Mouse (Mus musculus) mouse embryonic stem cell (cell line): ENCODE results near the gene Trabd2b.

Source experiments
- in situ Hi-C, 2 experiments: fragments of 300-500 bp; cut with MboI; formaldehyde crosslinking; loops; 1 replicate in 1 of 2; 3 replicates in 1 of 2; pipeline ENCODE4 v1.14.3; 2019 to 2020; ENCODE audit warnings: low sequenced_read_pairs in 2 of 2, low pct_unique_long_range_greater_than_20kb in 1 of 2, mixed read lengths in 1 of 2; ENCODE audit not compliant: unreplicated experiment in 1 of 2

Trabd2b gene

DNA sequence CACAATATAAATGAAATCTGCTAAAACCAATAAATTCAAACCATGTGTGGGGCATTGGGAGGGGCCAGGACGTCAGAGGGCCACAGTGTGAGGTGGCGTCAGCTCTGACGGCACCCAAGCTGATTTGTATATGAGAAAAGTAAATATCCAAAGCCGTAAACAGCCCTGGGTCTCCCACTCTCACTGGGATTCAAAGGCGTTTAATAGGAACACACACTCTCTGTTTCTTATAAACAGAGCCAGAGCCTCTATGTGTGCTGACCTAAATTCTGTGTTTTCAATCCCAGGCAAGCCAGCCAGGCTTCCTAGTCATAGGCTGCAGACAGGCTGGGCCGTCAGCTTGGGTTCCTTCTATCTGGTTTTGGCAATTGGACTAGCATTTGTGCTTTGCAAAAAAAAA lies 16.6 kb downstream of the Trabd2b start:
- in situ Hi-C loops = loop anchor here in 1 of 2 experiments (25.0 kb wide), 1 partner anchor 489 kb away; the partner anchor contains the start of gene Foxd2

DNA sequence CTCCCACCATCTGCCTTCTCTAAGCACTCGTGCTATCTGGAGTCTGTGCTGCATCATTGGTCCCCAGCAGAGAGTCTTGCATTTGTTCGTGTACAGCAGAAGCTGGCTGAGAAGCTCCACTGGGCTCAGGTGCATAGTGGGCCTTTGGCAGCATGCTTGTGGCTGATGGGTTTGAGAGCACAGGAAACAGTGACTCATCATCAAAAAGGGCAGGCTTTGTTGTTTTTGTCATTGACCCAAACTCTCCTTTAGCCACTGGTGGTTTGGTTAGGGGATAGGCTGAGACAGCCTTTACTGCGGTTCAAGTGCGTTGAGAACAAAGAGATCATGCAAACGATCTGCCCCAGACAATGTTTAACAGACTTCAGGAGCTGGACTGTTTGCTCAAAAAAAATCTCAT lies 19.3 kb downstream of the Trabd2b start:
- in situ Hi-C loops = no loop called here

DNA sequence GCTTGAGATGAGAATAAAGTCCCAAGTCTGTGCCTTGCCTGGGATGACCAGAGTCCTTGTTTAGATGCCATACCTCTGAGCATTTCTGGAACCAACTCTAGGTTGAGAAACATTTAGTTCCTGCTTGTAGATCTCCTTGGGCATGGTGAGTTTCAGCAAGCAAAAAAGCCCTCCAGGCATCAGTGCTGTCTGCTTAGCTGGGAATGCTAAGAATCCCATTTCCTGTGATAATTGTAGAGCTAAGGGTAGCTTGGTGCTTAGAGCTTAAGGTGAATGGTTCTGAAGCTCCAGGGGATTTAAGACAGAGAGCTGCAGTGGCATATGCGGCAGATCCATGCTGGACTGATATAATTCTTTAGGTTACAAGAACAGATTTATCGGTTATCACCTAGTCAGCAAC lies 26.2 kb downstream of the Trabd2b start:
- in situ Hi-C loops = no loop called here

DNA sequence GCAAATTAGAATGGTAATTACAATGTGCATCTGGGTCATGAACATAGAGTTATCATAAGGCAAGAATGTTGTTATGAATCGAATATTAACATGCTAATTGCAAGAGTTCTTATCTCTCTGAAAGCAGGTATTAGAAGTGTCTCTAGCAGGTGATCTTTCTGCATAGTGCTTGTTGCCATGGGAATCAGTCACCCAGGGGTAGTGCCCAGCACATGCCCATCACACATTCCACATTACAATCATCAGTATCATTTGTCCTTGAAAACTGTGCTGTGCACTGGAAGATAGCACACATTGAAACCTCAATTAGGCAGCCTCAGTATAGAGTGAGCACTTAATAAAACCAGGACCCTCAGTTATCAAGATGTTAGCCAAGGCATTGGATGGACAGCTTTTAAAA lies 26.9 kb downstream of the Trabd2b start:
- in situ Hi-C loops = no loop called here

DNA sequence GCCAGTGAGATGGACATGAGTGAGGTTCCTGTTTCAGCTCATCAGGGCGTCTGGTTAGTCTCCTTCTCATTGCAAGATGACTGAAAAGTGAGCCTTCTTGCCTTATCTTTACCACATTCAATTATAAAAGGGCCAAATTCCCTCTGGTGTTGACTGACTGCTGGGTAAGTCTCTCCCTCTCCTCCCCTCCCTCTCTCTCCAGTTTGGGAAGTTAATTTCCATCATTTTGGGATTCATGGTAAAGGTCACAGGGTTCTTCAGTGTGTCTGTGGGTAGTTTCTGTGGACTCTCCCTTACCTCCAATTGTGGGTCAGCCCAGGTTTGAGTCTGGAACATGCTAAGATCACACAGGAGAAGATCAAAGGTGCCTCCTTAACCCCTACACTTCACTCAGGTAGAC lies 28.2 kb downstream of the Trabd2b start:
- in situ Hi-C loops = no loop called here

DNA sequence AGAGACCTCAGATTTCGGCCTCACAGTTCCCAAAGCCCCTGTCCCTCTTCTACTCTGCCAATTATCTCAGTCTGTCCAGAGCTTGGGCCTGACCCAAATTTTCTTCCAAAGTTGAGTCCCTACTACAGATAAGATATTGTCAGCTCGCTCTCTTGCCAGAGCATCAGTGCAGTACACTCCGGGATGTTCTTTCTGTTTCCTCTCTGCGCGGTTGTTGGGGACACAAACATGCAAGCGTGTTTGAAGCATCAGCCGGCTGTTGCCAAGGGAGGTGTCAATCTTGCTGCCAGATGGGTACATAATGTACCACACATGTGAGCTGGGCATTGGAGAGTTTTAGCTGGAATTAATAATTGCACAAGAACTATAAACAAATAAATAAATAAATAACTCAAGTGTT lies 28.9 kb downstream of the Trabd2b start:
- in situ Hi-C loops = no loop called here

DNA sequence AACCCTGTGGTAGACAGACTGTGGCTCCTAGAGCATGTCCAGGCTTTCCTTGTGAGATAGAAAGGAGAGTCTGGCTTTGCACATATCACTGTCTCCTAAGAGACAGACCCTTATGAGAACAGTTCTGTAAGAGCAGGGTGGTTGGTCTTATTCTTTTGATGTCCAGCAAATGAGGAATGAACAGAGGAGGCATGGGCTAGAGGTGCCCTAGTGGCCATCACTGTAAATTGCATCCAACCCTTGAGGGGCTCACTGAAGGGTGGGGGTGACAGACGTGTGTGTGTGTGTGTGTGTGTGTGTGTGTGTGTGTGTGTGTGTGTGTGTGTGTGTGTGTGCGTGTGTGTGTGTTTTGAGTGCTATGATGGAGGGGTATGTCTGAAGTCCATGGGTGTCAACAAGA lies 32.2 kb downstream of the Trabd2b start:
- in situ Hi-C loops = no loop called here

DNA sequence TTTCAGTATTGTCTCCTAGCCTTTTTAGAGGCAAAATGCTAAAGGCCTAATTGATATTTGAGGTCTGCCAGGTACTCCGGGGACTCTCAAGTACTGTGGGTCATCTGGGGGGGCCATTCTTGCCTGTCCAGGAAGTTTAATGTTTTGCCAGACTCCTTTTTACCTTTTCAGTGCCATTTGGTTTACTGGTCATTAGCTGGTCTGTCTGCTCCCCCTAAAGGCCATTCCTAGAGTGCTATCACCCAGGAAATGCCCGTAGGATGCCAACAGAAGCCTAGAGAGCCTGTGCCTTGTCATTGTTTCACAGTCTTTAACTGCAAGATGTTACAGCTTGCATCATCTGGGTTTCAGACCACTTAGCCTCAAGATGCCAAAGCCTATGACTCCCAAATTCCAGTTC lies 35.7 kb downstream of the Trabd2b start:
- in situ Hi-C loops = no loop called here

DNA sequence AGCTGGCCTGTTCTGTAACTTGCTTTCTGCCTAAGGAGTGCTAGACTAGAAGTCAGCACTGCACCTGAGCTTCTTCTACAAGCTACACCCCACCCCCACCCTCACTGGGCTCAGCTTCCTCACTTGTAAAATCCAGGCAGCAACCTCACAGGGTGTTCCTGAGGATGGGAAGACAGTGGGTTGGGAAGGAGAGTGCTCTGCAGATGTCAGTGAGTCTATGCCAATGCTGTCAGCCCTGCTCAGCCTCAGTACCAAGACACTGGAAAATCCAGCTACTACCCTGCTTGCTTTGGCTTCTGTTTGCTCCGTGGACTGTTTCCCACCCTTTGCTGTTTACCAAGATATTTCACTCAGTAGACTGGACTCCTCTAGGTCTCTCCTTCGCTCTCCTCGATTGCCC lies 36.1 kb downstream of the Trabd2b start:
- in situ Hi-C loops = no loop called here

DNA sequence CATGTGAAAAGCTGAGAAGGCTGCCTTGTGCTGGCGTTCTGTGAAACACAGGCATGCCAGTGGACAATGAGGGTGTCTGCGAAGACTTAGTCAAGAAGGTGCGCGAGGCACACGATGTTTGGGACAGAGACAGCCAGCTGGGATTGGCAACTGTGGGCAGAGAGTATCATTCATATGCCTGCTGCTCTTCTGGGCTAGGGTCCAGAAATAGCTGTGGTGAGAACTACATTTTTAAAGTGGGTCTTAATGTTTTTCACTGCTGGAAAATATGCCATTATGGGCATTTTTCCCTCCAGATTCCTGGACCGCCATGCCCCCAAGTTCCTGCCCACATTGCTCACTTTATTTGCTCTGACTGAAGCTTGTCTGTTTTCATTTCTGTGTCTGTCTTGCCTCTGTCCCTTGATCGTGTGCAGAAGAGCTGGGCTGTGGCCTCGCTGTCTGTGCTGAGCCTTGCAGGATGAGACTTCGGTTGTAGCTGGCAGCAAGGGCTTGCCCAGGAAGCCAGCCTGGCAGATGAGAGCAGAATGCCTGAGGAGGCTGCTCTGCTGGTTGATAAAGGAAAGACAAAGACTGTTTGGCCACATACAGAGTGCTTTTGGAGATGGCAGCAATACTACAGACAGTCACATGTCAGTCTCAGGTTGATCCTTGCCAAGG lies 42.0 kb downstream of the Trabd2b start:
- in situ Hi-C loops = no loop called here

DNA sequence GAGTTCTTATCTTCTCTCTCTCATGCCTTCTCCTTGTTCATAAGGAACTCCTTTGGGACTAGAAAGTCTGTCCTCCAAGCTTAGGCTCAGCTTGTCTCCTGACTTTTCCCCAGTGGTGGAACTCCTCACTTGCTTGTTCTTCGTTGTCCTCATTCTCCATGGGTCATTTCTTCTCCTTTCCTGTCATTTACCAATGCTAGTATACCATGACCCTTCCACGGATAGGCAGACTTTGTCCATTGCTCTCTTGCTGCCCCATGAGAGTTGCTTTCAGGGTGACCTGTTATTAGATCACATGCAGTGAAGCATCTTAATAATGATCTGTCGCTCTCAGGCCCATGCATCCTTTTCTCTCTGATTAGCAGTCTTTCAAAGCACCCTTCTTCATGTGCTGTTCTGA lies 46.6 kb downstream of the Trabd2b start:
- in situ Hi-C loops = no loop called here

DNA sequence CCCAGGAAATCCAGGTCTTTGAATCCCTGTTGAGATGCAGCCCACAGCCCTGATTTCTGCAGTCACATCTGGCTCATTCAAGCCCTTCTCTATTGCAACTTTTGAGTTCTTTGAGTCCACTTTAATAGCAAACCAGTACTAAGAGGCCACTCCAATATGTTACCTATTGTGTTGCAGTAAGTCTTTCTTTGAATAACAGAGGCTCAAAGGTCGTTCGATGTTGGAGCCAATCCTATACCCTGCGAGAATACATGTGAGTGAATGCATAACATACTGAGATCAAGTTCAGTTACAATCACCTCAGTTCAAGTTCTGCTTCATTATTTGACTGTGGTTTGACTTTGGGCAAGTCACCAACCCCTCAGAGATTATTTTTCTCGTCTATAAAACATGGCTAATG lies 47.5 kb downstream of the Trabd2b start:
- in situ Hi-C loops = no loop called here

DNA sequence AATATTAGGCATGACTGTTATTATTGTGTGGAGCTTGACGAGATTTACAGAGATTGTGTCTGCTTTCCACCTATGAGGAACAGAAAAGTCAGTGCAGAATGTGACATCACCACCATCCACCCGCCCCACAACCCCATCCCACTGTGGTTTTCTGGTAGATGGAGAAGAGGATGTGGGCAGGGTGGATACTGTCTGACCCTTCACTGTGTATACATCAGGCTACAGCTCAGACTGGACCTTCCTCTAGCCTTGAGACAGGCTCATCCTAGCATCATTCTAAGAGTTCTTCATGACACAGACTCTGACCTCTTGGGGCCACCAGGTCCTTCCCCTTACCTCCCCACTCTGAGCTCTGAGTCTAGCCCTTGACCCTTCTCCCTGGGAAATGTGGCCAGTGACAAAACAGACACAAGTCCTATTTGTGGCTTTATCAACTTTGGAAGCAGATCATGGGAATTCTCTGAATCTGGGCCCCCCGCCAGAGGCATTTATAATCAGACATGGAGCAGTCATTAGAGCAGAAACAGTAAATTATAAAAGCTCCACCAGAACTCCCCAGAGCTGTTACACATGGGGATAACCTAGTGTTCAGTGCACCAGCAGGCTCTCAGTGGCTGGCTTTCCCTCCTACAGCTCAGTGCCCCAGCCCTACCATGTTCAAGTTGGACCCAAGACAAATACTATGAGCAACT lies 48.1 kb downstream of the Trabd2b start:
- in situ Hi-C loops = no loop called here

DNA sequence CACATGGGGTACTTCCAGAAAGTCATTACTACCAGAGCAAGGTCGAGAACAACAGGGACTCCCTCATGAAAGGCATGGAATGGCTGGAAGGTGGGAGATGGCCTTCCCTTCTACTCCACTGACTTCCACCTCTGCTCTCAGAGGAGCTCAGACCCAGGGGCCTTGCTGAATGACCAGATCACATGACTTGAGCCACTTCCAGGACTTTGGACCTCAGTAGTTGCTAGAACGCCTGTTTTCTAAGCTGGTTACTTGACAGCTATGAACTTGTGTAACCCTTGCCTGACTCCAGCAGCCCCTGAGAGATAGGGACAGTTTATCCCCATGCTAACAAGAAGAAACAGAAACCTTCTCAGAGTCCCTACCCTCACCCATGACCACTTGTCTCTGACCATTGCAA lies 50.6 kb downstream of the Trabd2b start:
- in situ Hi-C loops = no loop called here

DNA sequence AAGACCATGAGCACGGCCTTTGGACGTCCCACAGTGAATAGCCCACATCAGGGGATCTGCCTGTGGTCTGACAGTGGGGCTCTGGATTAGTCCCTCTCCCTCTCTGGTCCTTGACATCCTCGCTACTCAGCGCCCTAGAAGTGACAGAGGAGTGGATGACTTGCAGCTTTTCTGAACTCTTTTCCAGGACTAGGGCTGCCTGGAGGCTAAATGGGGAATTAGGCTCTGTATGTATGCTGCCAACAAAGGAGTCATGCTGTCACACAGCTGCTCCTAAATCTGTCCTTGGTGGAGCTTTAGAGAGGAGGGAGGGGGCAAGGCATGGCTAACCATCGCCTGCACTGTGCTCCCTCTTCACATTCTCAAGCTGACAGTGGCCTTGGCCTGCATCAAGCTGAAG lies 53.1 kb downstream of the Trabd2b start:
- in situ Hi-C loops = no loop called here

DNA sequence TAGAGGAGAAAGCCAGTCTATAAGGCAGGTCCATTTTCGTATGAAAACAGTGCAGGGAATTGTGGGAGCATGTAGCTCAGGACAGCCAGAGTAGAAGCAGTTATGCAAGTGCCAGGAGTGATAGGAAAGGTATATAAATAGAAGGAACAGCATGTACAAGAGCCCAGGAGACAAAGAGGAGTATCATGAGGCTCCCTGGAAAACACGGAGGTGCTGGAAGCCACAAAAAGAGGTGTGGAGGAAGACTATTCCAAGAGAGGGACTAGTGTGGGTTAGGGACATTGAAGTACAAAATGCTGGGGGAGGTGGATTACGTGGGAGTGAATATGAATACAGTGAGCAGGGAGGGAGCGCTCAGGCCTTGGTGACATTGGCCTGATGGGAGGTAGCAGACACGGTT lies 53.9 kb downstream of the Trabd2b start:
- in situ Hi-C loops = no loop called here

DNA sequence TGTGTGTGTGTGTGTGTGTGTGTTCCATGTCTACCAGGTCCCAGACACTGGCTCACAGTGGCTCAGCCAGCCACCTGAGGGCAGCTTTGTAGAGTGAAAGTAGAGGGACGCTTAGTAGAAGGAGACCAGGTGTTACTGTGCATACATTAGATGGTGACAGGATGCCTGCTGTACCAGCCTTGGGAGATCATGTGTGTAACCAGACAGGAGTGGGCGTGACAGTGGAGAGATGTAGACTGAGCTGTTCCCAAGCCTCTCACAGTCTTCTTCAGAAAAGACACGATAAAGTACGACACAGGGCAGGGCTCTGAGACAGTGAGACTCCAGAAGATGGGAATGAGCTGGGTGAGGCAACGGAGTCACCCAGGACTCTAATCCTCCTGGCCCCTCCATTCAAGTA lies 54.6 kb downstream of the Trabd2b start:
- in situ Hi-C loops = no loop called here

DNA sequence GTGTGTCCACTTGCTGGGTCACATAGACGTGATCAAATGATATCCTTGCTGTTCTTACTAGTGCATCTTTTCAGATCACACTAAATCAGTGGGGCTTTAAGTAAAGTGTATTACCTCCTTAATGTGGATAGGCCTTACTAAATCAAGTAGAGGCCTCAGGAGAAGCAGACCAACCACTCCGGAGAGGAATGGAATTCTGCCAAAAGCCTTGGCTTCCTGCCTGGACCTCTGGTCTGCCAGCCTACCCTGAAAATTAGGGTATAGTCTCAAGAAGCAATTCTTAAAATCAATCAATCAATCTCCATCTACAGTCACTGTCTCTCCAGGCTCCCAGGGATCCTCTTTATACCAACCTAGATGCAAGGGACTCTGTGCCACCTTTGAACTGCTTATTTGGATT lies 59.1 kb downstream of the Trabd2b start:
- in situ Hi-C loops = no loop called here

DNA sequence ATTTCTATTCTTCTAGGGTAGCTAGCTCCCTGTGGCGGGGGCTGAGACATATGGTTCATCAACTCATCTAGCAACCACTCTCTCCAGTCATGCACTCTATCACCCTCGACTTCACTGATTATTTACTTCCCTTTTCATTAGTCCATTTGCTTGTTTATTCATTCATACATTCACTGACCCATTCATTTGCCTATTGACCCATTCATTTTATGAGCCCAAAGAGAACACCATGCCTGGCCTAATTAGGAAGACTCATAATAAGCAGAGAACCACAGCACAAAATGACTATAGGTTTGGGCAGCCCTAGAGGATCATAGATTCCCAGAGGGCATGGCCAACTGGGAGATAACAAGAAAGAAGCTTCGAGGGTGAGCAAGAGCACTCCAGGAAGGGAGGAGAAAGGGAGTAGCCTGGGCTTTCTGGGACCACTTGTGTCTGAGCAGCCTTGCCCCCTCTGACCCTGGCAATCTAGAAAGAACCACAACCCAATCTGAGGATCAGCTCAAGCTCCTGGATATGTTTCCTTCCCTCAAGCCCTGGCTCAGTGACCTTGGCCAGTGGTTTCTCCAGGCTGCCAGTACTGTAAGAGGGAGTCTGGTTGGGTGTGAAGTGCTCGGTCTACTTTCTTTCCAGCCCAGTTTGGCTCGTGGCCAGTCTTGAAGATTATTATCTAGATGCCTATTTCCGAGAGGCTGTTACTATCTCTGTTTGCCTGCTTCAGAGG lies 61.0 kb downstream of the Trabd2b start:
- in situ Hi-C loops = no loop called here

DNA sequence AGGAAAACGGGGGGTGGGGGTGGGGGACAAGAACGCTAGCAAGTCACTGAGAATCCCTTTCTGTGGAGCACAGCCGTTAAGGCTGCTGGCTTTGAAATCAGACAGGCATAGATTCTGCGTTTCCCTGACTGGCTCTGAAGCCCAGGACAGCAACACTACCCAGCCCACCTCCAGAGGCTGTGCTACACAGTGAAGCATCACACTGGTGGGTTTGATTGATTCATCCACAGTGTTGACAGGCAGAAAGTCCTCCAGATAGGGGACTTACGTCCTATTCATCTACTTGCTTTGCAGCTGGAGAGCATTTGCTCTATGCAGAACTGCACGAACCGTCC lies 61.5 kb downstream of the Trabd2b start:
- in situ Hi-C loops = no loop called here
